Mouse (Mus musculus): ENCODE results near the gene Tescl. TPM values are rescaled to one million over a fixed set of nuclear protein-coding genes. Genes with fewer than 3 reads are reported as not detected.

Gene Tescl
- total RNA-seq (2014; fragmentation: Nextera tagmentation) (not detected in 2 replicates), total RNA-seq (2017) (not detected in 2 replicates)

DNA sequence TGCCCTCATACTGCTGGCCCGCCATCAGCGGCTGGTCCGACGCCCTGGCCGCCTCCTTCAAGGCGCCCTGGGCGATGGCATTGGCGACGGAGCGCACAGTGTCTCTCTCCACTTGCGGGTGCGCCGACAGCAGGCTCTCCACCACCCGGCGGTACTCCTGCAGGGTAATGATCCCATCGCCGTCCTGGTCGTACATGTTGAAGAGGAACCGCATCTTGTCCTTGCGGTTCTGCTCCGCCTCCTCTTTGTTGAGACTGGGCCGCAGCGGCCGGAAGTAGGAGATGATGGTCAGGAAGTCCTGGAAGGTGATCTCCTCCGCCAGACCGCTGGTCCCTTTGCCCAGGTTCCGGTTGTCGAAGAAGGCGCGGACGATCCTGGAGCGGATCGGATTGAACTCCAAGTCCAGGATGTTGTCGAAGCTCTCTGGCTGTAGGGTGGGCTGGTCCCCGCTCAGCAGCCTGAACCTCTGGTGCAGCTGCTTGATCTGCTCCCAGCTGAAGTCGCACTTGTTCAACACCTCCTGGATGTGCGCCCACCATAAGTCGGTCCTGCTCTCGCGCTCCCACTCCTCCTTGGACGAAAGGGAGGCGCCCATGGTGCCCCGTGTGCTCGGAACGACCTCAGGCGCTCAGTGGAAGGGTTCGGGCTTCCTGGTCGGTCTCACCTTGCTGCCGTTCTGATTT, at the start of gene Tescl:
Gene Tescl, minus strand, starts transcription at position 633 of the 683 bp plus-strand sequence.
- ATAC-seq (replicated peaks; ENCODE audit: low FRiP score, low TSS enrichment, poor library complexity, severe bottlenecking): no peak

GRCm38 (mm10) chr7:24382730-24383372, 49.1 kb upstream of the Tescl start:
- no peak for ATAC-seq (replicated peaks; ENCODE audit: low FRiP score, low TSS enrichment, poor library complexity, severe bottlenecking)

DNA sequence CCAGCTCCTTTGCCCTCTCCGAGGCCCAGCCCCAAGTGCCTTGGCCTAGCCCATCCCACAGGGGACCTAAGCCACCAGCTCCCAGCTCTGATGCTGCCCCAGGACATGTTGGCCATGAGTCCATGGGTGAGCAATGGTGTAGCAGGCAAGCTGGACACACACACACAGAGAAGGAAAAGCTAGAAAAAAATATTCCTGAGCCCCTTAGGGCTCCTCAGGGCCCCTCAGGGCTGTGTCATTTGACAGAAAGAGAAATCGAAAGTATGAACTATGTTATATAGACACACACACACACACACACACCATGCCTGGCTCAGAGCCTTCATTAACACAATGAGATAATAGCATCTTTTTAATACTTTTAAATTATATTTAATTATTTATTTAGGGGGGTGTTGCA, 46.6 kb upstream of the Tescl start:
- ATAC-seq (replicated peaks; ENCODE audit: low FRiP score, low TSS enrichment, poor library complexity, severe bottlenecking): no peak

- ATAC-seq (replicated peaks; ENCODE audit: low FRiP score, low TSS enrichment, poor library complexity, severe bottlenecking): no peak
Observed at GRCm38 (mm10) chr7:24379934-24380333, 46.2 kb upstream of the Tescl start.

GRCm38 (mm10) chr7:24378049-24378701, 44.4 kb upstream of the Tescl start:
- no peak for ATAC-seq (replicated peaks; ENCODE audit: low FRiP score, low TSS enrichment, poor library complexity, severe bottlenecking)

- peak; percentile 89 for ATAC-seq (replicated peaks; ENCODE audit: low FRiP score, low TSS enrichment, poor library complexity, severe bottlenecking)
Observed at GRCm38 (mm10) chr7:24377091-24377865, 43.5 kb upstream of the Tescl start.

- ATAC-seq (replicated peaks; ENCODE audit: low FRiP score, low TSS enrichment, poor library complexity, severe bottlenecking): no peak
Observed at GRCm38 (mm10) chr7:24376456-24376855, 42.7 kb upstream of the Tescl start.

DNA sequence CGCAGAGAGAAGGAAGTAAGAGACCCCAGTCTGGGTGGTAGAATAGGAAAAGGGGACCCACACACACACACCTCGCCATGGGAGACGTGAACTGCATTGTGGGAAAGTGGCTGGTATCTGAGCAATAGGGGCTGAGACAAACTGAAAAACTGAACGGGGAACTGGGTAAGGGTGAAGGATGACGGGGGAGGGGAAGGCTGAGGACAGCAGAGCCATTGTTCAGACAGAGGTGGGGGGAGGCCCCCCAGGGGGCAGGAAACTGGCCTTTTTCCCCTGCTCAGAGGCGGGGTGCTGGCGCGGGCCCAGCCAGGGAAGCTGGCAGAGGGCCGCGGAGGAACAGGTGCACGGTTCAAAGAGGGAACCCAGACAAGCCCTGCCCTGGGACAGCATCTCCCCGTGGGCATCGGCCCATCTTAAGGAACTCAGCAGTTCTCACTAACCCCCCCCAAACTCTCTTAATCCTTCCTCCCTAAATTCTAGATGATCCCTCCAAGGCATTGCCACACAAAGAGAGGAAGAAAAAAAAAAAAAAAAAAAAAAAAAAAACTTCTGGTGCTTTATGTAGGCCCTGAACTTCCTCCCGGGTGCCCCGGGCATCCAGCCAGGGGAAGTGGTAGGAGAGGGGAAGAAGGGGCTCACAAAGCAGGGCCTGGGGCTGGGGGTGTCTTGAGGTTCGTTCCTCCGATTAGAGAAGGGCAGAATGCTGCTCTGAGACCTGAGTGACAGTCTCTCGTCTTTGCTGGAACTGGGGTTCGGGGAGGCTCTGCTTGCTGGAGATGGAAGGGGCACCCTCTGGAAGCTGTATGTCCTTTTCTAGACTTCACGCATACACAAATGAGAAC, 40.0 kb upstream of the Tescl start:
- peak; percentile 4 for ATAC-seq (replicated peaks; ENCODE audit: low FRiP score, low TSS enrichment, poor library complexity, severe bottlenecking)

- ATAC-seq (replicated peaks; ENCODE audit: low FRiP score, low TSS enrichment, poor library complexity, severe bottlenecking): no peak
Observed at GRCm38 (mm10) chr7:24372786-24373185, 39.0 kb upstream of the Tescl start.

- ATAC-seq (replicated peaks; ENCODE audit: low FRiP score, low TSS enrichment, poor library complexity, severe bottlenecking): no peak
Observed at GRCm38 (mm10) chr7:24372300-24372699, 38.6 kb upstream of the Tescl start.

DNA sequence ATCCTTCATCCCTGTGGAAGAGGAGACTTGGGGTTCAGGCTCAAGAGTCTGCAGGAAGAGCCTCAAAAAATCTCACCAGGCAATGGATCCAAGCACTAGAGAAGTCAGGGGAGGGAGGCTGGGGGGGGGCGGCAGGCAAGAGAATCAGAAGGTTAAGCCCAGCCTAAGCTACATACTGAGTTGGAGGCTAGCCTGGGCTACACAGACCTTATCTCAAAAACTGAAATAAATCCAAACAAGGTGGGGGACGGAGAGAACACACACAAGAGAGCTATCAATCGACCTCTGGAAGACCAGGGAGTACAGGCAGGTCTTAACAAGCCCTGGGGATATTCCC, 38.0 kb upstream of the Tescl start:
- no peak for ATAC-seq (replicated peaks; ENCODE audit: low FRiP score, low TSS enrichment, poor library complexity, severe bottlenecking)

DNA sequence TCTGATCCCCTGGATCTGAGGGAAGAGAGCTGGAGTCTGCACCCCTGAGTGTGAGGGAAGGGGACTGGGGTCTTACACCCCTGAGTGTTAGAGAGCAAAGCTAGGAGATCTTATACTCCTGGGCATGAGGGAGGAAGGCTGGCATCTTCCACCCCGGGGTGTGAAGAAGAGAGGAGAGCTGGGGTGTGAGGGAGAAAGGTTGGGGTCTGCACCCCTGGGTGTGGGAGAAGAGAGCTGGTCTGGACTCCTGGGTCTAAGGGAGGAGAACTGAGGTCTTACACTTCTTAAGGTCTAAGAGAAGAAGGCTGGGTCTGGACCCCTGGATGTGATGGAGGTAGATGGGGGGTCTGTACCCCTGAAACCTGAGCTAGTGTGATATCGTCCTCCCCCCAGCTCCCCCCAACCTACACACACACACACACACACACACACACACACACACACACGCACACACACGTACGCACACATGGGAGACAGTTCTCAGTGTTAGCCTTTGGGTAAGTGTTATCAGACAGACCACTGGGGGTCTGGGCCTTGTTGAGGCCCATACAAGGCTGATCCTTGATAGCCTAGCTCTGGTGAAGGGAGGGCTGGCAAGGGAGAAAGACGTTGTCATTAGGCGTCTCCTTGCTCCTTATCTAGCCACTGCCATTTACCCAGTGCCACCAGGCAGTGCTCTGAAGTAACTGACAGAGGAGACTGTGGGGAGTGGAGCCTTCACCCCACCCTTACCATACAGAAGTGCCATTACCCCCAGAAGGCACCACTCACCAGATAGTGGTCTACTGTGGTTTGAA, 37.5 kb upstream of the Tescl start:
- ATAC-seq (replicated peaks; ENCODE audit: low FRiP score, low TSS enrichment, poor library complexity, severe bottlenecking): peak; percentile 79

GRCm38 (mm10) chr7:24369731-24370541, 36.2 kb upstream of the Tescl start, which contains the start of gene Kcnn4:
TSS of gene Kcnn4 (plus strand) at chr7:24370263.
- ATAC-seq (replicated peaks; ENCODE audit: low FRiP score, low TSS enrichment, poor library complexity, severe bottlenecking): peak; percentile 35

- no peak for ATAC-seq (replicated peaks; ENCODE audit: low FRiP score, low TSS enrichment, poor library complexity, severe bottlenecking)
Observed at GRCm38 (mm10) chr7:24368946-24369345, 35.2 kb upstream of the Tescl start.

DNA sequence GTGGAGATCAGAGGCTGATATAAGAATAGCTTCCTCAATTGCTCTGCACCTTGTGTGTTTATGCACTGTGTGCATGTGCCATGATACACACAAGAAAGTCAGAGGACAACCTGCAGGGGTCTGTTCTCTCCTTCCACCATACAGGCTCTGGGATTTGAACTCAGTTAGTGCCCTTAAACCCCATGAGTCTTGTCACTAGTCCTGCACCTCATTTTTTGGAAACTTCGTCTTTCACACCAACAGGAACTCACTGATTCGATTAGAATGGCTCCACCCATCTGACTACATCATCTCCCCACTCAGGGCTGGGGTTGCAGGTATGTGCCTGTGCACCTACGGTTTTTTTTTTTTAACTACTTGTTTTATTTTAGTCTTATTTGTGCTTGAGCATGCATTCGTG, 34.5 kb upstream of the Tescl start:
- no peak for ATAC-seq (replicated peaks; ENCODE audit: low FRiP score, low TSS enrichment, poor library complexity, severe bottlenecking)

GRCm38 (mm10) chr7:24366716-24367632, 33.2 kb upstream of the Tescl start:
- no peak for ATAC-seq (replicated peaks; ENCODE audit: low FRiP score, low TSS enrichment, poor library complexity, severe bottlenecking)
